Mouse (Mus musculus) kidney, adult 18-20 months (tissue): Measurements from ENCODE around the gene Cntn2.

Experiments used
- DNase-seq: peaks from one replicate; pipeline ENCODE4 v3.0.0; 2021

The Cntn2 gene

DNA sequence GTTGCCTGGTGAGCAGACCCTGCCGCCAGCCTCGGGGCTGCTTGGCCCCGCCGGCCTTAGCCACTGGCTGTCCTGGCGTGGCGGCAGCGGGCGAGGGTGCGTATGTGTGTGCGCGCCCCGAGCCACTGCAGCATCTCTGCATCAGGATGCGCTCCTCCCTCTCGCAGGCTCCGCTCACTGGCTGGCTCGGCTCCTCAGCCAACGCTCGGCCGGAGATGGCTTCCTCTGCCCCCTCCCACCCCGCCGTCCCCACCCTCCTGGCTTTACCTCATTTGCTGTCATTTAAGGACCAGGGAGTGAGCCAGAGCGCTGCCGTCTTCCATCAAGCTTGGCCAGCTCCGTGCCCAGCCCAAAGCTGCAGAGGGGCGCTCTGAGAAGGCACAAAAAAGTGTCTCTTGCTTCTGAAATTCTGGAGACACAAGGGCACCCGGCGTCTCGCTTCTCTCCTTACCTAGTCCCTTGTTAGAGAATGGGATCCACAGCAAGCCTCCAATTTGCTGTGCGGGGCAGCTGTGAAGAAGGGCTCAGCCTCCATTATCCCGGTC is at the start of gene Cntn2:
Gene Cntn2, minus strand, starts transcription at position 495 of the 545 bp plus-strand sequence.
- DNase-seq, result no peak

DNA sequence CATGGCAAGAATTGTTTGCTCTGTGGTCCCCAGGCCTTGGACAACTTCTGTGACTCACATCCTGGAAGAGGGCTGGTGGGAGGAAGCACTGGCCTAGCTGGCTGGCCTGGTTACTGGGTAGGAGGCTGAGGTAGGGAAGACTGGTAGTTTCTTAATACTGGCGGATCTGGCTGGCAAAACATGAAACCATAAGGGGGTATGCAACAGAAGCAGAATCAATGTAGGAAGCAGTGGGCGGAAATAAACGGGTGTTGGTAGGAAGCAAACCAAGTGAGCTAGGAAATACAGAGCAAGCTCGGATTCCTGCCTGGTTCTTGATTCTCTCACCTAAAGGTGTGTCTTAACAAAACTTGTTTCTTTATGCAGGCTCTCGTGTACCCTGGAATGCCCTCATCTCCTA is 49.1 kb upstream of the Cntn2 start:
- no peak for DNase-seq

DNA sequence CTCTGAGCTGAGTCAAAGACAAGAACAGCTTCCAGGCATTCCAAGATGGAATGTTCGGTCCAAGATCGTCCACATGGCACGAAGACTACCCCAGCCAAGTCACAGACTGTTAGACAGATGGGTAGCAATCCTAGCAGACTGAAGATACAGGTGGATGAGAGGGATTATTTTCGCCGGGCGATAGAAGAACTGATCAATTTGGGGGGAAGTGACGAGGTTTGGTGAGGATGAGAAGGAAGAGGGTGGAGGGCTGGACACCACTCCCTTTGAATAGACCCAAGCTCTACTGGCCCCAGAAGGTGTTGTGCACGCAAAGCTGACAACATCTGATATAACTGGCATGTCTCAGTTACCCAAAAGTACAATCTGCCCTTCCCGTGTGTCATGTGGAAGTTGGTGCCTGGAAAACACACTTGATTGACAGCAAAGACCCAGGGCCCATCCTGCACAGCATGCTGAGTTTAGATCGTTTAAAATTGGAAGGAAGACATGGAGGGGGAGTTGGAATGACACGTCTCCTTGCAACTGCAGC is 48.4 kb upstream of the Cntn2 start:
- no peak for DNase-seq

DNA sequence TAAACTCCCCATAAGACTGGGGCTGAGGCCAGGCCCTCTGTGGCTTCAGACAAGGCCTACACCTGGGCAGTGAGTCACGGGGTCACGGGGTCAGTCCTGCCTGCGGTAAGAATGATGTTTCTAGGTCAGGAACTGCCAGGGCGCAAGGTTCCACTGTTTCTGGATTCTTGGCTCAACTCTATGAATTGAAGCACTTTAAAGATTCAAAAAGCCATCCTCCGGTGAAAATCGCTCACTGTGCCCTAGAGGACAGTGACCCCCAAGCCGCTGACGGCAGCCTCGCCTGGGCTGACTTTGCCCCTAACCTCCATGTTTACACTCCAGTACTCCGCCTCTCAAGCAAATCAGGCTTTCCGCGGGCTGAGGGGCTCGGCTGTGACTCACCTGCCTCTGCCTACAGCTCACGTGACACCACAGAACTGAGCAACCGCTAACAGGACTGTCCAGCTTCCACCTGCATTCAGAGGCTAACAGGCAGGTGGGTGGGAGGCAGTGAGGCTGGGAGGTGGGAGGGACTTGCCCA is 43.7 kb upstream of the Cntn2 start:
- peak; percentile 49 for DNase-seq

DNA sequence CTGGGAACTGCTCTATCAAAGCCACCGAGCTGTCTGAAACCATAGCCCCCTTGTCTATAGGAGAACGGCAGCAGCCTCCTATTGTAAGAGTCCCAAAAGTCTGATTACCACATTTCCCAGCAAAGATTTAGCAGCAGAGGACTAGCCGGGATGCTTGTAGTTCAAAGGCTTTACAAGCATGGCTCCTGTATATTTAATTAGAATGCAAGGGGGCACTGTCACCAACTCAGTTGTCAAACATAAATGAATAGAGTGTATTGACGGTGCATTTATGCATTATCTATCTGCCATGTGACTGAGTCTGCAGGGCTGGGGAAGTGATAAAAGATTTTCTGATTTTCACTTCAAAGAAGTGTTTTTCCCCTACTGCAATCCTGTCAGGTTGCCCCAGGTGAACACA is 42.3 kb upstream of the Cntn2 start:
- no peak for DNase-seq

DNA sequence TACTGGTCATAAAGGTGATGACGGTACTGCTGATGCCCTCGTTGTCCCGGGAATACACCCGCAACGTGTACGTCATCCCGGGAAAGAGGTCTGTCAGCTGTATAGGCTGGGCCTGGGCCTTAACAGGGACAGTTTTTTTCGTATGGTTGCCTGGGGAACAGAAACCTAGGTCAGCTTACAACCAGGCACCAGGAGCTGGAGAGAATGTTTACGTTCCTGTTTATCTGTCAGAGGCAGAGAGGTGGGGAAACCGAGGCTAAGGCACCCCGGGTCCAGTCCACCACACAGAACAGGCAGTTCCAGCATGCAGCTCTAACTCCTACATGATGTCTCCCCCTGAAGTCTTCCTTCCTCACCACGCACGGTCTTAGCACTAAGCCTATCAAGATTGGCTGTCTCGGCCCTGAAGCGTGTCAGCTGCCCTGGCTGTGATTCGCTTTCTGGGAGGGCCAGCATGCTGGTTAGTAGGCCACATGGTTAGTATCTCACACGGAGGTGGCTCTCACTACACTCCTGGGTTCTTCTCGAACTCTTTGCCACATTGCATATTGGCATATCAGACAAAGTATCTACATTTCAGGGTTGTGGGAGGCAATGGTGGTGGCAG is 40.0 kb upstream of the Cntn2 start:
- no peak for DNase-seq

DNA sequence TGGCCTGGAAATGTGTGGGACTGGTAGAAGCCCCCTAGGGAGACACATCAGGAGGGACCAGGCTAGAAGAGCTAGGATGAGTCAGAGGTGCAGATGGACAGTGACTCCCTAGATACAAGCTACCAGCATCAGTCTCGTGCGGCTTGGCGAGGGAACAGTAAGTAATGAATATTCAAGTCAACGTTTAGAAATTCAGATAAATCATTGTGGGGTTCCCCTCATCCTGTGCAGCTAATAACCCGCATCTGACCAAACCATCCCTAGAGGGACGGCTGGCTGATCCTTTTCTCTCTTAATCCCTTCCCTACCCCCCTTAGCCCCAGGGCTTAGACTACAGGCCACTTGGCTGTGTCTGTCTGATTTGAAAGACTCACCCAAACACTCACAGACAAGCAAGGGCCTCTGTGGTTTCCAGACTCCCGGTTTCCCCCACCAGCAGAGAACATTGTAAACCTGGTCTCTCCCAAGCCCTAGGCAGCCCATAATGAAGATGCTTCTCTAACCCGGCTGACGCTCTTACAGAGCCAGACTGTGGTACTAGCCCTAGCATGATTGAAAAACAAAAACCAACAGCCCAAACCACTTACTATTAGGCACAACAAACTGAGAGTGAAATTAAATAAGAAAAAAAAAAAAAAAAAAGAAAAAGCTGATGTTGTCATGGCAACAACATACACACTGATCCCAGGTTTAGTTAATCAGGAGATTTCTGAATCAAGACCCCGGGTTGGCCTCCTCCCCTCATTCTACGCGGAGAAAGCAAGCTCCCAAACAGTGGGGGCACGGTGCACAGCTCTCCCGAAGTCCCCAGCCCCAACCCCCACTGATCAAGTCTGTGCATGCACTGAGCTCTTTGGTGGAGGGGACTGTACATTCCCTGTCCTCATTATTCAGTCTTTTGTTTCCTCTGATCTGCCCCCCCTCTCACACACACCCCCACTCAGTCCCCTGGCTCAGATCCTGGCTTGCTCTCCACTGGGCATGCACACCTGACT is 39.1 kb upstream of the Cntn2 start:
- DNase-seq, result no peak

DNA sequence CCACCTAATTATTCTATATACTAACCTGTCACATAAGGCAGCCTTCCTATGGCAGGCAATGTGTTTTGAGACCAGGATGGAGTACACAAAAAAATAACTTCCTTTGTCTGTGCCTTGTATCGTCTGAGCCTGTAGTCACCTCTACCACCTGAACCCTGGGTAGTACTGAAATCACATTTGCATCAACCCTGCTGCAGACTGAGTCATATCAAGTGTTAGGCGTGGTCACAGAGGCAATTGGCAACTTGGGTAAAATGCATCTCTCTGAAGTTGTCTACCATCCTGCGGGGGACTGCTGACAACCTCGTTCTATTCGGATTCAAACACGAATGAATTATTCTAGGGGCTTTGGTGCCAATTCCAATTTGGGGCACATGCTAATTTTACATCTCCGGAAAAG is 37.0 kb upstream of the Cntn2 start:
- no peak for DNase-seq

DNA sequence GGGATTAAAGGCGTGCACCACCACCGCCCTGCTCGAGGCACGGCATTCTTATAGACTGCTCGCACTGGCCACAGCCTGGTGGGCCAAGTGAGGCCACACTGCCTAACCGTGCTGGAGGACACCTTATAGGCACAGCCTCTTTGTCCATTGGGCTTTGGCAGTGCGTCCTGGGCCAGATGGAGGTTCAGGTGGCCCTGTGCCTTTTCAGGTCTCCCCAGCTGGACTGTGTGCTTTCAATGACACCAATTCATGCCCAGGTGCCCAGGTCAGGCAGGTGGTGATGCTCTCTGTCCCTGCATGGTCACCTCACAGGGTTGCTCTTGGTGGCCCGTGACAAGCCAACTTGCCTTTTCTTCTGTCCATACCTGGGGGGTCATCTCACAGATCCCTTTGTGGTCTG is 33.8 kb upstream of the Cntn2 start:
- DNase-seq, result no peak

DNA sequence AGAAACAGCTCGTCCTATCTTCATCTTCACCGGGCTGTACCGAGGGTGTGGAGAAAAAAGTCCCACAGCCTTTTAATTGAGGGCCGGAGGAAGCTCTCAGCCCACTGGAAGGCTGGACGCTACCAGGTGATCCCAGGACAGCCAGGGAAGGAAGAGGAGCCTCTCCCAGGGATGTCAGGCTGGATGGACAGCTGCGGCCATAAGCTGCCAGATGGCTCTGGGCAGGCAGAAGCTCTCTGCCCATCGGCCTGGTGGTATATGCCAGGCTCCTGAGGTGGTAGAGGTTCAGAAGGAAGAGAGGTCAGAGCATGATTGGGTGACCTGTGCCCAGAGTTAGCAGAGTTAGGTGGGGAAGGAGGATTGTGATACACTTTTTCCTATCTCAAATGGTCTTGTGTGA is 29.8 kb upstream of the Cntn2 start:
- DNase-seq, result no peak

DNA sequence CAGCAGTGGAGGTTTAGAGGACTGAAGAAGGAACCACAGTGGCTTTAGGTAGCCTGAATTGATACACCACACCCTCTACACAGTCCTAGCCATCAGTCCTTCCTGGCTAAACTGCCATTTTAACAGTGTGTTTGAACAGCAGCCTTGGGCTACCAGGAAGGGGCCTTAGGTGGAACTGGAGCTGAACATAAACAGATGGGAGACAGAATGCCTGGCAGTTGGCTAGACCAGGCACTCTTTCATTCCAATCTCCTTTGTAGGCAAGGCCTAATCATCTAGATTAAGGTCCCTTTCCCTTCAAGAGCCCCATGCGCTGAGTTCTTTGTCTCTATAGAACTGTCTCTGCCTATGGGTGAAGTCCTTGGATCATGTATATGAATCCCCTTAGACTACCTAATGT is 28.6 kb upstream of the Cntn2 start:
- no peak for DNase-seq

DNA sequence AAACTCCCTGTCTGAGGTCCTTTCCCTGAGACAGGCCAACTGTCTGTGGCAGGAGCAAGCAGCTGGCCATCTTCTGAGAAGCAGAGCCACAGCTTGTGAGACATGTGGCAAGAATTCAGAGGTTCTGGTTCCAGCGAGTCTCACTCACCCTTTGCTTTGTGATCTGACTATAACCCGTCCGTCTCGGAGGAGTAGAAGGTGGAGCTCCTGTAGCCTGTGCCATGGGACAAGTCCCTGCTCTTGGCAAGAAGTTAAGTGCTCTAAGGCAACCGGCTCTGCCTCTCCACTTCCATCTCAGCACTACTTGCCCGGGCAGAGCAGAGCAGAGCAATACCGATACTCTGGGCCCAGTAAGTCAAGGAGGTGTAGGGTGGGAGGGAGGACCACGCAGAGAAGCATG is 27.9 kb upstream of the Cntn2 start:
- DNase-seq, result no peak

DNA sequence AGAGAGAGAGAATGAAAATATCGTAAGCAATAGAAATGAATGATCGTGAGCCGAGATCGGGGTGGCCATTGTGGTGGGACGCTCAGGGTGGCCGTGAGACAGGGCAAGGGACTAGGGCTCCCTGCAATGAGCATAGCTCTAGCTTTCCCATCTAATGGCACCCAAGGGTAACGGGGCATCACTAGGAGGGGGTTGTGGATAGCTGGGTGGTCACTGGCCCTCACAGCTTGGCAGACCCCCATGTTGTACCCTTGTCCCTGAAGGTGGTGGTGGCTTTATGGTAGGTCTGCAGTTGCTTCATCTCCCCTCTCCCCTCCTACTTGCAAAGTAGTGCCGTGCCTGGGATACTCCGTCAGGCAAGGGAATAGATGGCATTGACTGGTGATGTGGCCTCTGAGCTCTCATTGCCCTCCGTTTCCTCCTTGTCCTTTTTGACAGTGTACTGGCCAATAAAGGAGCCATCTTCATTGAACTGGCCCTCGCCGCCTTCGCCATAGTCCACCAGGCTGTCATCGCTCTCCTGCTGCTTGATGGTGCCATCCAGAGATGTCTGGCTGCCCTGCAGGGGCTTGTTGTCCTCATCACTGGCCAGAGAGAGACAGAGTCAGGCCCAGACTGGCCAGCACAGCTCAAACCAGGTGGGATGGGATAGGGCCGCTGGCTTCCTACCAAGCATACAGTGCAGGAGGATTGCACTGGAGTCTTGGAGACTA is 27.2 kb upstream of the Cntn2 start:
- no peak for DNase-seq

DNA sequence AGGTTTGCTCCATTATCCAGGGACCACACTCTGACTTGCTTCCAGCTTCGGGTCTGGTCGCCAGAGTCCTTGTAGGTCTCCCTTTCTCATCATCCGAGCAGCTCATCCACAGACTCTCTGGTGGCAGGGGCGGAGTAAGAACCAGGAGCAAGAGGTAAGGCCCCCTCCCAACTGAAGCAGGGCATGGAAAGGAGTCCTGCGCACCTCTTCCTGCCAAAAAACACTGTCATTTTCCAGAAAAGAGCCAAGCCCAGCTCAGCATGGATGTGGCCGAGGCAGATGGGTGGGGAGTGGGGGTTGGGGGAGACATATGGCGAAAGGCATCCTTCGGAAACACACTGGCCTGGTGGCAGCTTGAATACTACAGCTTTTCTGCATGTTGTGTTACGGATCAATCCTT is 26.5 kb upstream of the Cntn2 start:
- DNase-seq, result no peak

DNA sequence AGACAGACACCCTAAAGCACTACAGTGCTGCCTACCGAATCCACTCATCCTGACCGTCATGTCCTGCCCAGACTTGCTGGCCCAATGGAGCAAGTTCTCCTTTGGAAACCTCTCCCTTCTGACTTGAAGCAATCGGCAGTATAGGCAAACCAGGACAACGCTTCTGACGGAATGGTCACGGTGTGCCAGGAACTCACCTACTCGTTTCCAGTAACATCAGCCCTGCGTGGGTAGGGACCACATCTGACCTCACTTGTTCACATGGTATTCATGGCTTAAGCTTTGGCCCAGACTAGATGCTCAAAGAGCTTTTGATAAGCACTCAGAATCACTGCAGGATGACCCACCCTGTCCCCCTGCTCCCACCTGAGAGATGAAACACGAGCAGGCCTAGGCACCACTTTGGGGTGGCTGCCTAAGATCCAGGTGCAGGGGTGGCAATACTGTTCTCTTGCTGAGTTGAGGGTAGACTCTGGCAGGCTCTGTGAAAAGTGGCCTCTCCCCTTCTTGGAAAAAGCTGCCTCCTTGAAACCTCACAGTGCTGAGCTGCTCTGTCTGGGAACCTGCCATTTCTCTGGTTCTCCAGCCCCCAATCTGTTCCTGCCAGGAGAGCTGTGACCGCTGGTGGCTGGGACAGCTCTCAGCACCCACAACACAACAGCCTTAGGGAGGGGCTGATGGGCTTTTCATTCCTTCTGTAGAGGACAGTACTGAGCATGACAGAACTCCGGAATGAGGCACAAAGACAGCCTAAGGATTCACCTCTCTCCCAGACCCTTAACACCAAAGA is 24.5 kb upstream of the Cntn2 start:
- DNase-seq, result no peak

DNA sequence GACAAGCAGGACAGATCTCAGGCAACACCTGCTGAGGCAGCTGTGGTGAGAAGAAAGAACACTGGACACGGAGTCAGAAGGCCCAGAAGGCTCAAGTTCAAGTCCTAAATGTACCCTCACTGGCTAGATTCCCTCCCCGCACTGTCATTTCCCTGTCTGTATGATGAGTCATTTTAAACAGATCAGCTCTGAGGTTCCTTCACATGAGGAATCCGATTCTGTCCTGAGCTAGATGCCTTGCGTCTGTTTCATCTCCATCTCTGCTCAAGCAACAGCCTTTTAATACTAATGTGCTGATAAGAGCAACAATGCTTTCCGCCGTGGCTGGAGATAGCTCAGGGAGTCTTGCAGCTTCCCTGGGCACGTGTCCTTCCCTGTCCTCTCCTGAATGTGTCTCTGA is 22.7 kb upstream of the Cntn2 start:
- no peak for DNase-seq

DNA sequence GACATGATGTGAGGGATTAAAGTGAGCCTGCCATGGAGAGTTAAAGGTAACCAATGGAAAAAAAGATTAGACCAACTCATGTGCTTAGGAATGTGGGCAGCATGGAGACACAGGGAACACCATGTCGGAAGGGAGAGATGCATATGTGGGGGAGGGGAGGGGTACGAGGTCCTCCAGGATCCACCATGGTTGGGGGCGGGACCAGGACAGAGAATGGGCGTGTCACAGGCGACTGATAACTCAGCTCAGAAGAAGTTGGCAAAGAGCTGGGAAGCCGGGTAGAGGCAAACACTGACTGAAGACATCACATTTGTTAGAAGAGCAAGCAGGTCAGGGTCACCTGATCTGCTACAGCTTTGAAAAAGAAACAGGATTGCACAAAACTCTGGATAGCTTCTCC is 21.9 kb upstream of the Cntn2 start:
- no peak for DNase-seq

DNA sequence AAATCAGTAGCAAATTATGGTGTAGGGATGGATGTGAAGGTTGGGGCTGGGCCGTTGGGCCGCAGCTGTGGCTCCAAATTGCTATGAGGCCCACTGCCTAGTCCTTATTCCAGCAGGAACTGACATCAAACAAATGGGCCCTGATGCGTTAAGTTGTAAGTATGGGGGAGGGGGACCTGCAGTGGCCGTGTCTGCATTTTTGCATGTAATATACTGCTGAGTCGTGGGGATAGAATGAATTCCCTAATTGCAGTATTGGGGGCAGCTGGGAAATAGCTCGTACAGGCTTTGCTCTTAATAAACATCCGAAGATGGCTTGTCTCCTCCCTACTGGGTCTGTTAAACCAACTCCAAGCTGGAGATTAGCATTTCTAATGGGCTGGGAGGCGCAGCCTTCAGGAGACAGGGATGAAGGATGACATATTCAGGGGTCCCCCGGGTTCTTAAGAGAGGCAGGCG is 19.3 kb upstream of the Cntn2 start:
- no peak for DNase-seq

DNA sequence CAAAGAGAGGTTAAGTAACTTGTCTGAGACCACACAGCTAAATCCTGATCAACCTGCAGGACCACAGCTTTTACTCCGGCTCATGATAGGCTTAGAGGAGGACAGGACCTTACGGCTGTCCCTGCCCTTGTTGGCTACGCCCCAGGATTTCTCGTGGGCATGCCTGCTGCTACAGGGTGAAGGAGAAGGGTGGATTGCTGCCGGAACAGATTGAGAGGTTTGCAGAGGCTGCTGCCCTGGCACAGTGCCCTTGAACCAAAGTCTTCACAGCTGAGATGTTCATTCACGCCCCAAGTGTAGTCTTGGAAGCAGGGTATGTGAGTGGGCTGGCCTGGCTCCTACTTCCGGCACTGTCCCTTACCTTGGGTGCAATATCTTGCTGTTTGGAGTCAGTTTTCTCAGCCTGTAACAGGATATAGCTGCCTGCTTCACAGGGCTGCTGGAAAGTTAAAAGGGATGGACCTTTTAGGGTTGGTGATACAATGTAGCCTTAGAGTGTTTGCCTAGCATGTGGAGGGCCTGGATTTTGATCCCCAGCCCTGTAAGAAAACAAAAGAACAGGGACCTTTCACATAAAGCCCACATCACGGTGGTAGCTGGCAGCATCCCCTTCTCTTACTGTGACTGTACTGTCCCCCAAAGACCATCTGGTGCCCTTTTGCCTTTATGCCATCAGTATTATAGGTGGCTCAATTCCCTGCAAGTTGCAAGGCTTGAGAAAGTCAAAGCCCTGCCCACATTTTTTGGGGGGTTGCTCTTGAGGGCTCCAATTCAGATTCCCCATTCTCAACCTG is 18.0 kb upstream of the Cntn2 start:
- DNase-seq, result peak; percentile 14

DNA sequence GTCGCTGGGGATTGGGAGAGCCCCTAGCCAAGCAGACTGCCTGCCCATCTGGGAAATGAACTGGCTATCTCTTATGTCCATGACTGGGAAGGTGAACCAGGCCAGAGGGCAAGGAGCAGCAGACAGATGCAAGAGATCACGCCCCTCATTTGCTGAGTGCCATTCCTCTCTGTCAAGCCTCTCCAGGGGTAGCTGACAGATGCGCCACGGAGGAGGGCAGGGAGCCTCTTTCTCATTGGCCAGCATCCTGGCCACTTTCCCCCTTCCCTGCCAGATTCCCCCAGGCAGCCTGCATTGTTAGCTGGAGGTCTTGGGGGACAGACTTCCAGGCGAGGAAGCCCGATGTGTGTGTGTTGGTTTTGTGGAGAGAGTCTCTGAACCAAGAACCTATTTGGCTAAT is 16.0 kb upstream of the Cntn2 start:
- DNase-seq, result no peak
